Mouse (Mus musculus): ENCODE results near the gene Igf2r. TPM values are rescaled to one million over a fixed set of nuclear protein-coding genes. Genes with fewer than 3 reads are reported as not detected.

The Igf2r gene
- polyA plus RNA-seq, 1 experiment: 35.4 TPM

GRCm38 (mm10) chr17:12782861-12783847 is 13.7 kb upstream of the Igf2r start:
- DNase-seq (ENCODE audit: low spot score): no peak

- DNase-seq (ENCODE audit: low spot score): no peak
Observed at GRCm38 (mm10) chr17:12781101-12781500, 11.6 kb upstream of the Igf2r start.

GRCm38 (mm10) chr17:12780125-12780524 is 10.7 kb upstream of the Igf2r start:
- no peak for DNase-seq (ENCODE audit: low spot score)

GRCm38 (mm10) chr17:12779442-12779841 is 10.0 kb upstream of the Igf2r start:
- no peak for DNase-seq (ENCODE audit: low spot score)

GRCm38 (mm10) chr17:12773956-12774355 is 4.5 kb upstream of the Igf2r start:
- DNase-seq (ENCODE audit: low spot score): no peak

GRCm38 (mm10) chr17:12770500-12770899 is 1.0 kb upstream of the Igf2r start:
- no peak for DNase-seq (ENCODE audit: low spot score)

GRCm38 (mm10) chr17:12768415-12769379 is 767 bp downstream of the Igf2r start:
- no peak for DNase-seq (ENCODE audit: low spot score)

GRCm38 (mm10) chr17:12767294-12767852 is 2.1 kb downstream of the Igf2r start:
- no peak for DNase-seq (ENCODE audit: low spot score)

- DNase-seq (ENCODE audit: low spot score): no peak
Observed at GRCm38 (mm10) chr17:12763412-12763811, 6.1 kb downstream of the Igf2r start.

- no peak for DNase-seq (ENCODE audit: low spot score)
Observed at GRCm38 (mm10) chr17:12760355-12761146, 8.9 kb downstream of the Igf2r start.

GRCm38 (mm10) chr17:12759646-12760074 is 9.8 kb downstream of the Igf2r start:
- no peak for DNase-seq (ENCODE audit: low spot score)

GRCm38 (mm10) chr17:12758701-12759455 is 10.6 kb downstream of the Igf2r start:
- DNase-seq (ENCODE audit: low spot score): no peak

GRCm38 (mm10) chr17:12757990-12758389 is 11.5 kb downstream of the Igf2r start:
- DNase-seq (ENCODE audit: low spot score): no peak

- DNase-seq (ENCODE audit: low spot score): no peak
Observed at GRCm38 (mm10) chr17:12757161-12757560, 12.3 kb downstream of the Igf2r start.

- no peak for DNase-seq (ENCODE audit: low spot score)
Observed at GRCm38 (mm10) chr17:12755951-12756350, 13.5 kb downstream of the Igf2r start.

- DNase-seq (ENCODE audit: low spot score): no peak
Observed at GRCm38 (mm10) chr17:12755146-12755545, 14.3 kb downstream of the Igf2r start.

GRCm38 (mm10) chr17:12754243-12755007 is 15.0 kb downstream of the Igf2r start:
- no peak for DNase-seq (ENCODE audit: low spot score)

- no peak for DNase-seq (ENCODE audit: low spot score)
Observed at GRCm38 (mm10) chr17:12753050-12753449, 16.4 kb downstream of the Igf2r start.

GRCm38 (mm10) chr17:12751641-12752040 is 17.8 kb downstream of the Igf2r start:
- DNase-seq (ENCODE audit: low spot score): no peak

Data from urinary bladder, adult 2 months (tissue).